Mouse (Mus musculus): ENCODE data around the gene Cenpx.
"Not testable (repeated sequence)": the region's sequence is repeated elsewhere in the genome, so short reads cannot be mapped to it uniquely, and the experiment has no call there.

The Cenpx gene

DNA sequence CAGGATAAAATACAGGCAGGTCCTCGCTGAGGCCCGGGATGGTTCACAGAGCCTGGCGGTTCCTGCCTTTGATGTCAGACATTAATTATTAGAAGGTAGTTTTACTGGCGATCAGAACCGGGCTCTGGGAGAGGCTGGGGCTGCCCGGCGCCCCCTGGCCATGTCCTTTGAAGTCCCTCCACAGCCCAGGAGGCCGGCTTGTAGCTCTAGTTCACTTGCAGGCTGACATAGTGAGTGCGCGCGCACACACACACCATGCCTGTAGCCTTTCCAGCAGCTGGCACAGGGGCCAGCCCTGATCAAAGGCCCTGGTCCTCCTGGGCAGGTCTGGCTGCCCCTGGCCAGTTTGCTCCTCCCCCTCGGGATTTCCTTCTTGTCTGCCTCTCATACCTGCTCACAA is 17.9 kb downstream of the Cenpx start:
- DNase-seq (ENCODE audit: low spot score in 2 of 2) = no peak

DNA sequence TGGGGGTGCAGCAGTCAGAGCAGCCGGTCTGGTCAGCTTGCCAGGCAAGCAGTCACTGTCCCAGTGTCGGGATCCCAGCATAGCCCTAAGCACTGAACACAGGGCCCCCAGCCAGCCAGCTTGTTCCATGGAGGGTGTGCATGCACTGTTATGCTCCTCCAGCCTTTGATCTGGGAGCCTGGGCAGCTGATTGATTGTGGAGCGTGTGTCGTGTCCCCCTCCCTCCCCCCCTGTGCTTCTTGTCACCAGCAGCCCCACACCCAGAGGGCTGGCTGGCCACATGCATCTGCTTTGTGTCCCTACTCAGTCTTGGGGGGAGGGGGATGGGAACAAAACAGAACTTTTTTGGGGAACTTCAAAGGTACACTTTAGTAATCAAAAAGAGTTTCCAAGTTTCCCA is 18.4 kb downstream of the Cenpx start:
- DNase-seq (ENCODE audit: low spot score in 2 of 2) = no peak

- no peak for DNase-seq (ENCODE audit: low spot score in 2 of 2)
Observed at GRCm38 (mm10) chr11:120693461-120693860, 20.1 kb downstream of the Cenpx start.

GRCm38 (mm10) chr11:120692471-120693011 is 21.0 kb downstream of the Cenpx start:
- no peak for DNase-seq (ENCODE audit: low spot score in 2 of 2)

- DNase-seq (ENCODE audit: low spot score in 2 of 2) = no peak
Observed at GRCm38 (mm10) chr11:120689365-120689764, 24.2 kb downstream of the Cenpx start.

GRCm38 (mm10) chr11:120686650-120687272 is 26.8 kb downstream of the Cenpx start:
- no peak for DNase-seq (ENCODE audit: low spot score in 2 of 2)

DNA sequence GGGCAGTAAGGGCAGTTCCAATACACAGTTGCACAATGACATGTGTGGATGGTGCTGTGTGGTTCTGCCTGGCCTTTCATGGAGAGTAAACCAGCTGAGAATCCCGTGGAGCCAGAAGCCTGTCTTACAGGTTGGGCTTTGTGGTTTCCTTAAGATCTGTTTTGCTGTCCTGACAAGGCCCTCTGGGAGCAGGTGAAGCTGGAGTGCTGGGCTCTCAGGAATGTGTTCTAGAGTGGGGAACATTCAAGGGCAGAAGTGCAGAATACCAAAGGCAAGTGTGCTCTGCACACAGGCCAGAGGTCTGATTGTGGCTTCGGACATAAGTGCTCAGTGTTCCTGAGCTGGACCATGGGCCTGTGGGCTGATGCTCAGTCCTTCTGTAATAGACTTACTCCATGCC is 28.9 kb downstream of the Cenpx start:
- DNase-seq (ENCODE audit: low spot score in 2 of 2) = no peak

- DNase-seq (ENCODE audit: low spot score in 2 of 2) = no peak
Observed at GRCm38 (mm10) chr11:120684086-120684485, 29.5 kb downstream of the Cenpx start.

GRCm38 (mm10) chr11:120683536-120683935 is 30.0 kb downstream of the Cenpx start:
- no peak for DNase-seq (ENCODE audit: low spot score in 2 of 2)

- no peak for DNase-seq (ENCODE audit: low spot score in 2 of 2)
Observed at GRCm38 (mm10) chr11:120682683-120683082, 30.9 kb downstream of the Cenpx start.

DNA sequence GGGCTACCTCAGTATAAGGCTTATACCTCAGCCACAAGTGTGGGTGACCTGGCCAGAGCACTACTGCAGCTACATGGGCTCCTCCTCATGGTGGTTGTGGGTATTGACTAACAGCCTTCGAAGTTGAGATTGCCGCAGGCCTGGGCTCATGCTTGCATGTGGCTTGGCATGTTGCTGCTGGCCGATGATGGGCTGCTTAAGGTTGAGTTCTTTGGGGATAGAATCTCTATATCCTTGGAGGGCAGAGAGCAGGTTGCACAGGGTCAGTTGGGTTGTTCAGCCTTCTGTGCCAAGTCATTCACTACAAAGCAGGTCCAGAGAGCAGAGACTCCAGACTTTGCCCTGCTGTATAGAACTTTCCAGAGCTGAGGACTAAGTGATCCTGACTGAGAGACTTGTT is 33.6 kb downstream of the Cenpx start:
- no peak for DNase-seq (ENCODE audit: low spot score in 2 of 2)

GRCm38 (mm10) chr11:120676951-120677350 is 36.6 kb downstream of the Cenpx start:
- no peak for DNase-seq (ENCODE audit: low spot score in 2 of 2)

- not testable (repeated sequence) for DNase-seq (ENCODE audit: low spot score in 2 of 2)
Observed at GRCm38 (mm10) chr11:120675875-120676274, 37.7 kb downstream of the Cenpx start.

DNA sequence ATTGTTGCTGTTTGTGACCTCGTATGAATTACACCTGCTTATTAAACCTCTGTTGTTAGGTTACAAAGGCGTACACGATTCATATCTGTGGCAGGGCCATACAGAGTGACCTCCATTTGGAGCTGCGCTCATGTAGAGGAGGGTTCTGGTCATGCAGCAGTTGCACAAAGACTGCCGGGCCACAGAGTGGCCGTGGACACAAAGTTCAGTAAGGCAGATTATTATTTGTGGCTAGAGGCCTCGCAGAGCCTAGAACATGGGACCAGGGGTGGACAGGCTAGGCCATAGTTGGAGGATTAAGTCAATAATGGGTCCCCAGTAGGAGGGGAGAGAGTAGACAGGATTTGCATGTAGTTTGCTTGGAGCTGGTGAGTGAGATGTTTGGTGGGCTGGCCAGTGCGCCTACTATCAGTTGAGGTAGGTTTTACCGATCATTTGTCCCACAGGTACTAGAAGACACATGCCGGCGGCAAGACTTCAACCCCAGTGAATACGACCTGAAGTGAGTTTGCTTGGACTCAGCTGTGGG is 39.9 kb downstream of the Cenpx start:
- DNase-seq (ENCODE audit: low spot score in 2 of 2) = no peak

GRCm38 (mm10) chr11:120672687-120673593 is 40.6 kb downstream of the Cenpx start, which contains the start of gene Aspscr1:
Gene Aspscr1 (plus strand): TSS chr11:120672973.
- peak; percentile 94 to 97 for DNase-seq (ENCODE audit: low spot score in 2 of 2)

GRCm38 (mm10) chr11:120666617-120667016 is 46.9 kb downstream of the Cenpx start:
- DNase-seq (ENCODE audit: low spot score in 2 of 2) = no peak

GRCm38 (mm10) chr11:120665406-120665805 is 48.1 kb downstream of the Cenpx start:
- DNase-seq (ENCODE audit: low spot score in 2 of 2) = peak in 1 of 2 experiments; percentile 62

GRCm38 (mm10) chr11:120663714-120664113 is 49.8 kb downstream of the Cenpx start:
- DNase-seq (ENCODE audit: low spot score in 2 of 2) = no peak

- no peak for DNase-seq (ENCODE audit: low spot score in 2 of 2)
Observed at GRCm38 (mm10) chr11:120662759-120663158, 50.8 kb downstream of the Cenpx start.

DNA sequence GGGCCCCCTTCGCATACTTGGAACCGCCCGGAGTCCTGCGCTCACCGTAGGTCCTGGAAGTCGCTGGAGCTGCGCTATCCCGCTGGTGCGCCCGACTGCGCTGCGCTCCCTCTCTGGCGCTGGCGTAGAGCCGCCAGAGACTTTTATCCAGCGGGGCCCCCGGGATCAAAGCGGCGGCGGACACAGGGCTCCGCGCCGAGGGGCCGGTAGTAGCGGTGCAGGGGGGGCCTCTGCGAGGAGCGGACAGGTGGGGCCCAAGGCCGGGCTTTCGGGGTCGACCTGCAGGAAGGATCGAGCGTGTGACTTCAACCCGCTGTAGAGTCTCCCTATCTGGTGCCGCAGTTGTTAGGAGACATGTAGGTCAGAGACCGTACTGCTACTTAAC is 52.5 kb downstream of the Cenpx start, which contains the start of gene Notum:
Gene Notum (minus strand): TSS at position 100 of the 385 bp plus-strand sequence.
- no peak for DNase-seq (ENCODE audit: low spot score in 2 of 2)

All from urinary bladder, postnatal 4 days (tissue).